Mouse (Mus musculus) left cerebral cortex, adult 2 months (tissue): ENCODE measurements around the gene Tecpr2. TPM values are rescaled to one million over a fixed set of nuclear protein-coding genes. Genes with fewer than 3 reads are reported as not detected.
A peak's percentile ranks its signal among the peaks of the same experiment; 100 is the strongest.

ENCODE experiments used
- DNase-seq, 2 experiments: peaks; one replicate each; pipeline ENCODE4 v3.0.0; 2021 to 2022; ENCODE audit warnings: low spot score in 2 of 2, mixed read lengths in 1 of 2; ENCODE audit errors: extremely low spot score in 1 of 2
- H3K27ac ChIP-seq: fragments of 200-600 bp; 2 replicates; pipeline ENCODE4 v1.8.1; 2022
- H3K4me3 ChIP-seq: fragments of 200-600 bp; 2 replicates; pipeline ENCODE4 v1.8.1; 2022
- CTCF ChIP-seq: fragments of 200-600 bp; IDR thresholded peaks from 2 replicates; pipeline ENCODE4 v1.8.1; 2022; ENCODE audit warnings: antibody characterized with exemption, mild to moderate bottlenecking, moderate library complexity
- intact Hi-C: fragments of 180-260 bp; cut with DNase I; formaldehyde crosslinking; loops from one replicate; pipeline ENCODE4 v1.15.1; 2025
- total RNA-seq, 2 experiments: library from RNA; stranded (reverse); gene quantifications; 2 replicates each; pipeline ENCODE4 v1.2.3; 2021

Tecpr2 gene
- total RNA-seq, 2 experiments from 2014 or later, result 46.7 to 50.0 TPM

DNA sequence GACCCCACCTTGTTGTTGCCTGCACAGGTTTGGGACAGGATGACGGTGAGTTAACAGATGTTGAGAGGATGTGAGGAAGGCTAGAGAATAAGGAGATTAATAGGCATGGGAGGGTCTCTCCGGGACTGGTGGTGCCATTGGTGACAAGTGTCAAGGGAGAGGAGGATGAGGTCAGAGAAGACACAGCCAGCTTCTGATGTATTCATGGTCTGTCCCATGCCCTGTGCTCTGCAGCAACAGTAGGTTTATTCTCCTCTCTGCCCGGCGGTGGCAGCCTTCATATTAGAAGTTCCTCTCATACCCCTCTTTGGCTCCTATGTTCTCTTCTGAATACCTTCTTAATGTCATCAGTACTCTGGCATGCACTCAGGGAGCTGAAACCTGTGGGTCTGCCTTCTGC is 31.2 kb downstream of the Tecpr2 start:
- TF ChIP-seq CTCF, result no peak
- Histone ChIP-seq H3K27ac (peak overlapping the region; percentile 37), H3K4me3 (no peak overlapping the region)
- intact Hi-C loops, result no loop called here
- no peak for DNase-seq

DNA sequence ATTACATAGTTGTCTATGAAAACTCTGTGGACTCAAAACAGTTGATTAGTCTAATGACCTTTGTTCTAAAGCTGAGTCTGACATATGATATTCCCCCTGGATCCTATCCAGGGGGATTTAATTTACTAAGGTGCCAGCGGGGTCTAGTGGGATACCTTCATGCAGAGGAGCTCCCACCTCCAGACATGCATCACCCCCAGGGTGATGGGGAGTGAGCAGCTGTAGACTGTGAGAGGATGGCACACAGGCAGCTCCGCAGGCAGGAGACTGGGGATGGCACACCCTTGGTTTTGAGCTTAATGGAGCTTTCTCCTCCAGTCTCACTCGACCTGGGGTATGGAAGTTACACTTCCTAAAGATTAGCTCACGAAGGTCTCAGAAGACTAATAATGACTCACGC is 32.5 kb downstream of the Tecpr2 start:
- Histone ChIP-seq H3K4me3 (no peak overlapping the region), H3K27ac (no peak overlapping the region)
- DNase-seq, result no peak
- intact Hi-C loops, result no loop called here
- no peak for TF ChIP-seq CTCF

DNA sequence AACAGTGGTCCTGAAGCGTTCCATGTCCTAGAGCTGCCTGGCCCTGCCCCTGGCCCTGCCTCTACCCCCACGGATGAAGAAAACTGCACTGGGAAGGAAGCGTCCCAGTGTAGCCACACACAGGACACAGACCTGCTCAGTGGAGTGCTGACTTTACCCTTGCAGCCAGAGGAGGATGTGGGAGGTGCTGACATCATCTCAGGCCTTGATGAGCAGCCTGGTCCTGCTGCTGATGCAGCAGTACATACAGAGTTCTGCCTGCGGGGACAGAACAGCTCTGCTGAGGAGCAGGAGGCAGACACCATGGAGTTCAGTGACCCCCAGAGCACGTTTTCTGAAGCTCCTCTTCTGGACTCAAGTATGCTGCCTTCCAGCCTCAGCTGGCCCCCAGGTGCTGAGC is 43.8 kb downstream of the Tecpr2 start:
- Histone ChIP-seq H3K4me3 (no peak overlapping the region), H3K27ac (peak overlapping the region; percentile 80)
- peak; percentile 27 to 49 for DNase-seq
- intact Hi-C loops, result no loop called here
- TF ChIP-seq CTCF, result peak; percentile 5; the same call in 1 of the 2 replicates

DNA sequence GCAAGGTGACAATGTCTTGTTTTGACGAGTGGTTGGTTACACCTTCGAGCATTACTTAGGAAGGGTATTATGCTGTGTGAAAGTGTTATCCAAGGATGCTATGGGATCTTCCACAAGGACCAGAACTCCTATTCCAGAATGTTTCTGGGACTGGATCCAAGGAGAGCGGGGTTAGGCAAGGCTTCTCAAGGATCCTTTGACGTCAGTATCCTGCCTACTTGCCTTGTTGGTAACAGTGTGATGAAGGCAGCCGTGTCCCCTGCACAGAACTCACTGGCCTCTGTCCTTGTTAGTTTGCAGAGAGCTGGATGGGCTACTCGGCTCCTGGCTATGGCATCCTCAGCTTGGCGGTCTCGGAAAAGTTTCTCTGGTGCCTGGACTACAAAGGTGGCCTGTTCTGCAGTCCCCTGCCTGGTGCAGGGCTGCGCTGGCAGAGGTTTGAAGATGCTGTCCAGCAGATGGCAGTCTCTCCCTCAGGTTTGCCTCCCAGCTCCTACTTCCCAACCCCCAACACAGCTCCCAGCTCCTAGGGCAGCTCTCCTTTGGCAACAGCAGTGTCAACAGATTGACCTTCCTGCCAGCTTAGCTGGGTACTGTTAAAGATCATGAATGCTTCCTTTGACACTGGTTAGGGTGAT is 47.0 kb downstream of the Tecpr2 start:
- TF ChIP-seq CTCF, result peak; percentile 89
- Histone ChIP-seq H3K27ac (peak overlapping the region; percentile 37; the same call in 1 of the 2 replicates), H3K4me3 (no peak overlapping the region)
- peak; percentile 82 to 83 for DNase-seq
- intact Hi-C loops, result loop anchor here (1.0 kb wide), 1 partner anchor 56 kb away; no protein-coding TSS in a partner anchor

DNA sequence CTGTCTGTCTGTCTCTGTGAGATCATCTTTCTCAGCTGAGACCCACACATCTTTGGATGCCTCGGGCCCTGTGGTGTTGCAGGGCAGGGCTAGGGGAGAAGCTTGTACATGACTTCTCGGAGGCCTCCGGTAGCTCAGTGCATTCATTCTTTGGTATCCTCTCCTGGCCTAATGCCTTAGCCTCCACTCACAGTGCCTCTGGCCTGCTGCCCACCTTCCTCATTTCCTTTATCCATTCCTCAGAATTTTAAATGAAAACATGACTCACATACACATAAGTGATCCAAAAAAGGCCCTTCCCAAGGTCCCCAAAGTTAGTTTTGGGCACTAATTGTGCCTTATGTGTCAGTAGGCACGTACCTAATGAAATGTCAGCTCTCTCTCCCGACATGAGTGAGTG is 48.4 kb downstream of the Tecpr2 start:
- no peak for TF ChIP-seq CTCF
- DNase-seq, result no peak
- no peak overlapping the region for H3K4me3 ChIP-seq
- no peak overlapping the region for H3K27ac ChIP-seq
- intact Hi-C loops, result no loop called here

DNA sequence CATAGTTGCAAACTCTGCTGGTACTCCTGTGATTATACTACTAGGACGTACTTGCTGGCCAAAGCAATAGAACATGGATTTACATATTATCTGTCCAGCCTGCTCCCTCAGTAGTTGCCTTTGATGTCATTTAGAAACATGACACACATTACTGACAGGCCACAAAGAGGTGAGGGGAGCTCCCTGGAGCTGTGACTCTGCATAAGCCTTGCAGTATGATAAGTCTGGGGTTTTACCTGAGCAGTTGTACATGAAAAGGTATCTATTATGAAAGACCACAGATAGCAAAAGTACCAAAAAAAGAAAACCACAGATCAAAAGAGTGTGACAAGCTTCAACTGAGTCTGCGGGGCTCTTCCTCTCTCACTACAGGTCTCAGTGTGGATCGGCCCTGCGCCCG is 50.3 kb downstream of the Tecpr2 start:
- no peak overlapping the region for H3K4me3 ChIP-seq
- no peak for TF ChIP-seq CTCF
- DNase-seq, result no peak
- H3K27ac ChIP-seq, result no peak overlapping the region
- intact Hi-C loops, result no loop called here

DNA sequence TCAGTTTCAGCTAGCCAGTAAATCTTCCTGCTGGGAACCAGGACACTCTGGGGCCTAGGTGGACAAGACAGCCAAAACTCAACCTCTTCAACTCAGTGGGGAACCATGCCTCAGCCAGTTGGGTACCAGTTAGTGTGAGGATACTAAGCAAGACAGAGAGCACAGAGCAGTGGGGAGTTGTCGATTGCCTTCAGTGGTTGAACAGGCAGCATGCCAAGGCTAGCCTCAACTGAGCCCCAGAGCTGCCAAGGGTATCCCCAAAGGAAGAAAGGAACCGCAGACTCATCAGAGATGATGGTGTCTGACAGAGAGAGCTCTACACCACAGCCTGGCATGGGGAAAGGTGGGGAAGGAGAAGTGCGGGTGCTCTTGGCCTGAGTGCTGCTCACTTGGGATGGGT is 51.8 kb downstream of the Tecpr2 start:
- H3K4me3 ChIP-seq, result no peak overlapping the region
- intact Hi-C loops, result no loop called here
- no peak for TF ChIP-seq CTCF
- no peak overlapping the region for H3K27ac ChIP-seq
- DNase-seq, result no peak

DNA sequence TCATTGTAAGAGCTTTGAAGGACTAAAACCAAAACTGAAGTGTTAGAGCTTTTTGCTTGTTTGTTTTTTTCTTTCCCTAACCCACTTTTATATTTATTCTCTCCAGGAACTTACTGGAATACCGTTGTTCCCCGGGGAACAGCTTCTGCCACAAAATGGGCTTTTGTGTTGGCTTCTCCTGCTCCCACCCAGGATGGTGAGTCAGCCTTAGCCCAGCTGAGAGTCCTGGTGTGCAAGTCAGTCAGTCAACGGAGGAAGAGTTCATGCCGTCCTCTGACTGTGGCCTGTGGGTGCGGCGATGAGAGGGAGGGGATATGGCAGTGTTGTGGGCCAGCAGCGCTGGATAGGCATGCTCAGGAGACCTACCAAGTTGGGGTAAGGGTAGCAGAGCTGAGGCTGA is 57.2 kb downstream of the Tecpr2 start:
- intact Hi-C loops, result no loop called here
- DNase-seq, result no peak
- H3K4me3 ChIP-seq, result no peak overlapping the region
- no peak overlapping the region for H3K27ac ChIP-seq
- TF ChIP-seq CTCF, result no peak

DNA sequence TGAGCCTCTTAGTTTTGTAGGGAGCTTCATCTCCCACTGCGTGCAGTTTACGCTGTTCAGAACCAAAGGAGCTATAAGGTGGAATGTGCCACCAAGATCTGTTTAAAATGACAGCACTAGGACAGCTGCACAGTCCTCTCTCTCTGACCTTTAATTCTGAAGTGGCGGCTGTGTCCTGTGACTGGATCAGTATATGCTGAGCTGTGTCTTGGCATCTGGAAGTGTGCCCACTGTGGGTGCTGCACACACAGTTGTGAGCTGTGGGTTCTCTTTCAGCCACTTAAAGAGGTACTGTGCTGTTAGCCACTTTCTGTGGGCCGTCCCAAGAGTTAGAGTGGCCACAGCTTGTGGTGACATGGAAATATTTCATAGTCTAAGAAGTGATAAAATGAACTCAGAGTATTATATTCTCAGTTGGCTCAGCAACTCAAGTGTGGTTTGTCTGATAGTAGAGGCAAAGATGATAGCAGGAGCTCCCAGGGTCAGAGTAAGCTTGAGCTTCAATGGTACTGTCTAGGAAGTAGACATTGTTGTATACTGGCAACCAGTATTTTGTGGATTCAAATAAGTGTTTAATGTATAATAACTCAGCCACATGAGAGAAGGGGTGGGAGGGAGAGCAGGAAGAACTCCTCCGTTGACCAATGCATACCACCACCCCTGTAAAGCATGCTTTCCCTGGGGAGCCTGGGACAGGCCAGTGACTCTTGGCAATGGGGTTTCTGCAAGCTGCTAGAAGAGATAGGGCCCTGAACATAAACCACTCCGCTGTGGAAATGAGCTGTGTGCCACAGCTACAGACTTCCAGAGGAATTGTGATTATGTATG is 59.2 kb downstream of the Tecpr2 start:
- intact Hi-C loops, result no loop called here
- no peak for DNase-seq
- no peak for TF ChIP-seq CTCF
- Histone ChIP-seq H3K4me3 (no peak overlapping the region), H3K27ac (no peak overlapping the region)

DNA sequence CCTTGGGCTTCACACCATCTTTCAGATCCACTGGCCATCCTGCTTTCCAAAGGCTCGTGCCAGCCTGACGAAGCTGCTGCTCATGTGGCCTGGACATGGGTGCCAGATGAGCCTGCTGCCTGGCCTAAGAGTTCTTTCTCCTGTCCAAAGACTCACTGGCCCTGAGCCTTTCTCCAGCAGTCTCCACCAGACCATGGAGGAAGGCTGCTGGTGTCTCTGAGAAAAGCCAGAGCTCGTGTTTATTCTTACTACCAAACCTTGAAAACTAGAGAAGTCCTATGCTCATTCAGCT is 59.8 kb downstream of the Tecpr2 start:
- H3K4me3 ChIP-seq, result no peak overlapping the region
- intact Hi-C loops, result no loop called here
- no peak overlapping the region for H3K27ac ChIP-seq
- DNase-seq, result no peak
- no peak for TF ChIP-seq CTCF

DNA sequence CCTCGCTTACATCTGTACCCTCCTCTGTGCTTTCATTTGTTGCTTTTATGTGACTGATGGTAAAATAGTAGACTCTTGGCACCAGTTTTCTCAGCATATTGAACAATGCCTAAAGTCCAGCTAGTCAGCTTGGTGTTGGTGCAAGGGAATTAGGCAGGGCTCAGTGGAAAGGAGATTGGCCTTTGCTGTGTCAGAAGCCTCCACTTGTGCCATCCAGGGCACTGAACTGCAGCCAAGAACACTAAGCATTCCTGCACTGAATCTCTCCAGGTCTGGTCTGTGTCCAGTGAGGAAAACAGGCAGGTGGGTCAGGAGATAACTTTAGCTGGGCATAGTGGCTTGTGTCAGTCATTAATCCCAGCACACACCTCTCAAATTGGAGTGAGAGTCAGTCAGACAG is 60.3 kb downstream of the Tecpr2 start:
- no peak overlapping the region for H3K27ac ChIP-seq
- intact Hi-C loops, result no loop called here
- no peak overlapping the region for H3K4me3 ChIP-seq
- no peak for TF ChIP-seq CTCF
- no peak for DNase-seq

DNA sequence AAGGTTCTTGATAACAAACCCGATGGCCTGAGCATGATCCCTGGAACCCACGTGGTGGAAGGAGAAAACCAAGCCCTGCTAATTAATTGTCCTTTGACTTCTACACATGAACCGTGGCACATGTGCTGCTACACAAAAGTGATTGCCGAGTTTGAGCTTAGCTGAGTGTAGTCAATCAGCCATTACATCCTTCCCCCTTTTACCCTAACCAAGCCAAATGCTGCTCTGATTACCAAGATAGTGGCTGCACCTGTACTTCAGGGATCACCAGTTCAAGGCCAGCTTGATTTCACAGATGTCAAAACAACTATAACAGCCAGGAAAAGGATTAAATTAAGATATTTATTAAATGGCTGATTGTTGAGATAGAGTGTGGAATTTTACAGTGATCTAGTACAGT is 61.1 kb downstream of the Tecpr2 start:
- Histone ChIP-seq H3K27ac (no peak overlapping the region), H3K4me3 (no peak overlapping the region)
- no peak for DNase-seq
- no peak for TF ChIP-seq CTCF
- intact Hi-C loops, result no loop called here

DNA sequence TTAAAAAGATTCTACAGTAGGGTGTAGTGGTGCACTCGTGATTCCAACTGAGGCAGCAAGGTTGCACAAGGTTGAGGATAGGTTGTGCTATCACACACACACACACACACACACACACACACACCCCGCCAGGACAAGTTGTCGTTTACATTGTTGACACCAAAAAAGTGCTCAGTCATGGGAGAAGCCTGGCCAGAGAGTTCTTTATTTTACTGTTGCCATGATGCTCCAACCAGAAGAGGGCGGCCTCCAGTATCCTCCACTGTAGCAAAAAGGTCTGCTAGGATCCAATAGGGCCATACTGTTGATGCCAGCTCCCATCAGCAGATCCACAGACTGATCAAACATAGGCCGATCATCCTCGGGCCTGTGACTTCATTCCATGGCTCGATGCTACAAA is 62.2 kb downstream of the Tecpr2 start:
- intact Hi-C loops, result no loop called here
- no peak for DNase-seq
- TF ChIP-seq CTCF, result no peak
- Histone ChIP-seq H3K27ac (no peak overlapping the region), H3K4me3 (no peak overlapping the region)
